Mouse (Mus musculus) cerebellum, adult 18-20 months (tissue): Measurements from ENCODE around the gene Fam243.

ENCODE experiments used
- DNase-seq, 2 experiments: peaks; one replicate each; pipeline ENCODE4 v3.0.0; 2021

Fam243 gene

GRCm38 (mm10) chr16:92321341-92321740 lies at the start of gene Fam243:
Gene Fam243, minus strand, starts transcription at chr16:92321441.
- DNase-seq, result no peak

- DNase-seq, result no peak
Measured at GRCm38 (mm10) chr16:92369260-92369659, 48.0 kb upstream of the Fam243 start.

- DNase-seq, result no peak
Measured at GRCm38 (mm10) chr16:92365477-92365876, 44.2 kb upstream of the Fam243 start.

- no peak for DNase-seq
Measured at GRCm38 (mm10) chr16:92360711-92361110, 39.5 kb upstream of the Fam243 start.

- DNase-seq, result no peak
Measured at GRCm38 (mm10) chr16:92359229-92359628, 38.0 kb upstream of the Fam243 start, which contains the start of gene Kcne1. Gene Kcne1, minus strand, starts transcription at chr16:92359468.

GRCm38 (mm10) chr16:92358734-92359133 lies 37.5 kb upstream of the Fam243 start:
- DNase-seq, result no peak

- no peak for DNase-seq
Measured at GRCm38 (mm10) chr16:92357566-92357965, 36.3 kb upstream of the Fam243 start.

GRCm38 (mm10) chr16:92357023-92357422 lies 35.8 kb upstream of the Fam243 start:
- no peak for DNase-seq

GRCm38 (mm10) chr16:92355982-92356381 lies 34.7 kb upstream of the Fam243 start:
- DNase-seq, result no peak

GRCm38 (mm10) chr16:92355366-92355765 lies 34.1 kb upstream of the Fam243 start:
- no peak for DNase-seq

- DNase-seq, result no peak
Measured at GRCm38 (mm10) chr16:92353897-92354296, 32.7 kb upstream of the Fam243 start.

- DNase-seq, result no peak
Measured at GRCm38 (mm10) chr16:92353295-92353694, 32.1 kb upstream of the Fam243 start.

GRCm38 (mm10) chr16:92348941-92349340 lies 27.7 kb upstream of the Fam243 start:
- peak; percentile 49 to 57 for DNase-seq

- no peak for DNase-seq
Measured at GRCm38 (mm10) chr16:92346297-92346916, 25.2 kb upstream of the Fam243 start.

- DNase-seq, result no peak
Measured at GRCm38 (mm10) chr16:92345177-92345576, 23.9 kb upstream of the Fam243 start.

GRCm38 (mm10) chr16:92340612-92341511 lies 19.6 kb upstream of the Fam243 start:
- DNase-seq, result peak; percentile 72 to 81

GRCm38 (mm10) chr16:92336280-92336679 lies 15.0 kb upstream of the Fam243 start:
- peak; percentile 84 to 85 for DNase-seq

- DNase-seq, result no peak
Measured at GRCm38 (mm10) chr16:92334600-92334999, 13.4 kb upstream of the Fam243 start.

- DNase-seq, result peak; percentile 56 to 66
Measured at GRCm38 (mm10) chr16:92330966-92331365, 9.7 kb upstream of the Fam243 start.

- DNase-seq, result peak; percentile 70 to 84
Measured at GRCm38 (mm10) chr16:92327911-92328310, 6.7 kb upstream of the Fam243 start.

- no peak for DNase-seq
Measured at GRCm38 (mm10) chr16:92325062-92325406, 3.8 kb upstream of the Fam243 start.

GRCm38 (mm10) chr16:92324309-92325061 lies 3.2 kb upstream of the Fam243 start:
- DNase-seq, result no peak

- DNase-seq, result no peak
Measured at GRCm38 (mm10) chr16:92320361-92320760, 880 bp downstream of the Fam243 start.
